Mouse (Mus musculus) kidney, adult 2 months (tissue): ENCODE data around the gene Rptor. TPM values are rescaled to one million over a fixed set of nuclear protein-coding genes. Genes with fewer than 3 reads are reported as not detected.

ENCODE experiments used
- DNase-seq: peaks from one replicate; pipeline ENCODE4 v3.0.0; 2021
- H3K27ac ChIP-seq: fragments of 200-500 bp; 2 replicates; pipeline ENCODE4 v1.5.1; 2012; ENCODE audit warnings: low read depth, low read length, control low read depth, inconsistent platforms; ENCODE audit not compliant: insufficient read depth
- H3K27me3 ChIP-seq: fragments of 200-500 bp; replicated peaks from 2 replicates; pipeline ENCODE4 v1.6.1; 2012; ENCODE audit warnings: mild to moderate bottlenecking, moderate library complexity, low read length, inconsistent platforms; ENCODE audit not compliant: control insufficient read depth, insufficient read depth
- H3K36me3 ChIP-seq: fragments of 200-500 bp; 2 replicates; pipeline ENCODE4 v1.6.1; 2012; ENCODE audit warnings: mild to moderate bottlenecking, moderate library complexity, low read length, inconsistent platforms; ENCODE audit not compliant: control insufficient read depth, insufficient read depth
- H3K4me1 ChIP-seq: fragments of 200-500 bp; 2 replicates; pipeline ENCODE4 v1.6.1; 2011; ENCODE audit warnings: low read length; ENCODE audit not compliant: control insufficient read depth, insufficient read depth
- H3K4me3 ChIP-seq: fragments of 200-500 bp; 2 replicates; pipeline ENCODE4 v1.5.1; 2011; ENCODE audit warnings: mild to moderate bottlenecking, low read depth, low read length, control low read depth; ENCODE audit not compliant: insufficient read depth
- CTCF ChIP-seq: fragments of 200-500 bp; conservative IDR thresholded peaks from 2 replicates; pipeline ENCODE4 v1.5.1; 2011; ENCODE audit warnings: low read depth, mild to moderate bottlenecking, control low read depth, low read length, moderate library complexity, mixed read lengths; ENCODE audit not compliant: insufficient read depth, insufficient read length
- POLR2A ChIP-seq: fragments of 200-500 bp; IDR thresholded peaks from one replicate; pipeline ENCODE4 v1.6.1; 2011; ENCODE audit warnings: low read depth, low read length, control low read depth
- WGBS: fragments of 180-500 bp; shearing (Covaris S2); methylation state at CpG from one replicate; pipeline ENCODE4 v1.1.7; 2018; 5-methylcytosine and 5-hydroxymethylcytosine counted together
- polyA plus RNA-seq: library from polyadenylated mRNA; depleted of rRNA; stranded (reverse); fragments of >200 nt; gene quantifications from 2 replicates; pipeline ENCODE4 v1.2.3, GENCODE M21; 2012

Rptor gene
- polyA plus RNA-seq, 1 experiment, result 20.7 TPM

- no peak for DNase-seq
- no peaks in the 10 kb centered on the region for H3K27me3 ChIP-seq
- no peaks in the 10 kb centered on the region for H3K36me3 ChIP-seq
- TF ChIP-seq CTCF (no peak), POLR2A (no peak)
- WGBS, result 64% methylated on average over 8 of the region's 8 CpGs
- no peak overlapping the region for H3K4me3 ChIP-seq
- H3K4me1 ChIP-seq, result peaks cover 26% of the 10 kb centered on the region
- H3K27ac ChIP-seq, result no peak overlapping the region
Measured at GRCm38 (mm10) chr11:119933819-119934583, 331.3 kb downstream of the Rptor start.

DNA sequence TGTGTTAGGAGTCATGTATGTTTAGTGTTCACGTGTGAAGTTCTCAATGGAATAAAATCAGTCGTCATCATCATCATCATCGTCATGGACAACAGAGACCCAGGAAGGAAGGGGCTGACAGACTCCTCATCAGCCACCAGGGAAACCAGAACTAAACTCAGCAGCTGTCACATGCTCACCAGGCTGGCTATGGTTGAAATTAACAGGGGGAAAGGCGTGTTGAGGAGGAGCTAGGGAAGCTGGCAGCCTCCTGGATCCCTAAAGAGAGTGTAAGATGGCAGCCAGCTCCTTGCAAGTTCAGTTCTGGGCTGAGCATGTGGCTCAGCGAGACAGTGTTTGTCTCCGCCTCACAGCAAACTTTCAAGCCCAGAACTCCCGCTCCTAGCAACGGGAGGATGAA is 332.1 kb downstream of the Rptor start:
- WGBS, result 84% methylated on average over 8 of the region's 8 CpGs
- TF ChIP-seq POLR2A (no peak), CTCF (no peak)
- Histone ChIP-seq H3K4me1 (peaks cover 33% of the 10 kb centered on the region), H3K4me3 (no peak overlapping the region), H3K36me3 (no peaks in the 10 kb centered on the region), H3K27me3 (no peaks in the 10 kb centered on the region), H3K27ac (no peak overlapping the region)
- no peak for DNase-seq

GRCm38 (mm10) chr11:119935457-119935856 is 332.8 kb downstream of the Rptor start:
- Histone ChIP-seq H3K27me3 (no peaks in the 10 kb centered on the region), H3K4me1 (peaks cover 34% of the 10 kb centered on the region), H3K4me3 (no peak overlapping the region), H3K27ac (no peak overlapping the region), H3K36me3 (no peaks in the 10 kb centered on the region)
- WGBS, result 41% methylated on average over 6 of the region's 6 CpGs
- peak; percentile 77 for TF ChIP-seq CTCF
- TF ChIP-seq POLR2A, result no peak
- peak; percentile 86 for DNase-seq

- Histone ChIP-seq H3K27ac (peak overlapping the region; percentile 98), H3K4me3 (no peak overlapping the region), H3K36me3 (no peaks in the 10 kb centered on the region), H3K27me3 (no peaks in the 10 kb centered on the region), H3K4me1 (peaks cover 43% of the 10 kb centered on the region)
- DNase-seq, result peak; percentile 55
- WGBS, result 39% methylated on average over 2 of the region's 2 CpGs
- TF ChIP-seq POLR2A (no peak), CTCF (no peak)
Measured at GRCm38 (mm10) chr11:119936456-119936855, 333.8 kb downstream of the Rptor start.

DNA sequence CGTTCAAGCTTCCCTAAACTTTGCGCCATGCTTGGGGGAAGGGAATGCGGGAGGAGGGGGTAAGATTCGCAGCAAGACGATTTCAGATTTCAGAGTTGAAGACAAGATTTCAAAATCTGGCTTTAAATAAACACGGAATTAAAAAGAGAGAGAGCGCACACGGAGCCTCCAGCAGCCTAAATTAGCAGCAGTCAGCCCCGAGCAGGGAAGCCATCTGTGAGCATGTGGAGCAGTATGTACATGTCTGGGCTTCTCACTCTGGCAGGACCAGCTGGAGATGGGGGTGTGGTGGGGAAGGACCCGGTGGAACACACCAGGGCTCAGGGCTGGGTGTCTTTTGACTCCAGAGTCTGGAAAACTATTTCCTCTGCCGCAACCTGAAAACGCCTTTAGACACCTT is 334.5 kb downstream of the Rptor start:
- no peak overlapping the region for H3K4me3 ChIP-seq
- H3K4me1 ChIP-seq, result peaks cover 45% of the 10 kb centered on the region
- 55% methylated on average over 12 of the region's 12 CpGs for whole genome bisulfite sequencing
- H3K36me3 ChIP-seq, result no peaks in the 10 kb centered on the region
- DNase-seq, result no peak
- peak overlapping the region; percentile 98 for H3K27ac ChIP-seq
- no peak for TF ChIP-seq POLR2A
- no peak for TF ChIP-seq CTCF
- no peaks in the 10 kb centered on the region for H3K27me3 ChIP-seq

DNA sequence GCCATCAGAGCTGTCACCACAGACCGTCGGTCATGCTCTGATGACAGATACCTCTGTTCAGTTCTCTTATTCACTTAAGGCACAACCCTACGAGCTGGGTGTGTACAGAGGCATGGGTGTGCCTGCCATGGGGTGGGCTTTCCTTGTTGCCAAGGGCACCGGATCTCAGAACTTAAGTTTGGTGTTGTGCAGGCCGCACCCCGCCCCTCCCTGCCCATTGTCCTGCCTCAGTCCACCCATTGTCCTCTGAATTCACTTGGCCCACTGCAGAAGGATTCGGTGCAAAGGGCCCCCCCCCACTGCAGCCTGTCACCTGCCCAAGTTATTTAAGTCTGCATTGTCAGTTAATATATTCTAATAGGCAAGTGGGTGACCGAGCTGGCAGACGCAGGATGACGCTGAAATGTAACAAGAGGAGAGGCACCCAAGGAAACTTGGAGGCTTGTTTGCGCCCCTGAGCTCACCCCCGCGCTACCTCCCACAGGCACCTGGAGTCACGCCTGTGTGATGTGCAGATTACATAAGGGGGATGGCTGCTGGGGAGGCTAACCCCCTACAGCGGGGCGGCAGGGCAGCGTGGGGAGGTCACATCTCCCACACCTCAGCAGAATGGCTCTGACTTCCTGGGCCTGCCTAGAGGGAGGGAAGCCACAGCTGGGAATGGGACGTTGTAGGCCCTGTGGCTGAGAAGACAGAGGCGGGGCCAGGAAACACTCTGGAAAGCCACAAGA is 335.2 kb downstream of the Rptor start:
- Histone ChIP-seq H3K4me1 (peaks cover 45% of the 10 kb centered on the region), H3K27ac (peak overlapping the region; percentile 98)

GRCm38 (mm10) chr11:119939073-119939710 is 336.5 kb downstream of the Rptor start:
- no peak for TF ChIP-seq CTCF
- peak; percentile 20 for TF ChIP-seq POLR2A
- DNase-seq, result peak; percentile 90
- peaks cover 45% of the 10 kb centered on the region for H3K4me1 ChIP-seq

More for the DNA sequence above, 335.2 kb downstream of the Rptor start:
- DNase-seq, result peak; percentile 80
- peak overlapping the region; percentile 61 for H3K4me3 ChIP-seq
- TF ChIP-seq POLR2A (no peak), CTCF (no peak)
- no peaks in the 10 kb centered on the region for H3K27me3 ChIP-seq
- no peaks in the 10 kb centered on the region for H3K36me3 ChIP-seq
- 53% methylated on average over 19 of the region's 19 CpGs for WGBS

More at GRCm38 (mm10) chr11:119939073-119939710, 336.5 kb downstream of the Rptor start:
- Histone ChIP-seq H3K27me3 (no peaks in the 10 kb centered on the region), H3K27ac (peak overlapping the region; percentile 98), H3K36me3 (no peaks in the 10 kb centered on the region), H3K4me3 (peak overlapping the region; percentile 61)
- WGBS, result 41% methylated on average over 8 of the region's 8 CpGs
